Mouse (Mus musculus) olfactory bulb, adult 2 months (tissue): ENCODE data around the gene Slc17a2. TPM values are rescaled to one million over a fixed set of nuclear protein-coding genes. Genes with fewer than 3 reads are reported as not detected.
"Not testable (repeated sequence)": the region's sequence is repeated elsewhere in the genome, so short reads cannot be mapped to it uniquely, and the experiment has no call there.

Experiments used
- H3K27ac ChIP-seq: fragments of 200-500 bp; 2 replicates; pipeline ENCODE4 v1.5.1; 2012; ENCODE audit warnings: low read depth, low read length; ENCODE audit not compliant: insufficient read depth
- H3K4me1 ChIP-seq: fragments of 200-500 bp; 2 replicates; pipeline ENCODE4 v1.6.1; 2012; ENCODE audit warnings: low read length; ENCODE audit not compliant: control insufficient read depth, insufficient read depth
- H3K4me3 ChIP-seq: fragments of 200-500 bp; 2 replicates; pipeline ENCODE4 v1.5.1; 2012; ENCODE audit warnings: mild to moderate bottlenecking, low read depth, low read length, moderate library complexity; ENCODE audit not compliant: insufficient read depth
- CTCF ChIP-seq: fragments of 200-500 bp; IDR thresholded peaks from 2 replicates; pipeline ENCODE4 v1.5.1; 2012; ENCODE audit warnings: low read depth, mild to moderate bottlenecking, low read length, moderate library complexity; ENCODE audit not compliant: insufficient read depth
- POLR2A ChIP-seq: fragments of 200-500 bp; IDR thresholded peaks from 2 replicates; pipeline ENCODE4 v1.6.1; 2012; ENCODE audit warnings: mild to moderate bottlenecking, low read depth, low read length, moderate library complexity; ENCODE audit not compliant: insufficient read depth
- WGBS: fragments of 180-500 bp; shearing (Covaris S2); methylation state at CpG from one replicate; pipeline ENCODE4 v1.1.7; 2018; 5-methylcytosine and 5-hydroxymethylcytosine counted together
- polyA plus RNA-seq: library from polyadenylated mRNA; stranded (reverse); fragments of >200 nt; gene quantifications from 2 replicates; pipeline ENCODE4 v1.2.4, GENCODE M21; 2012; ENCODE audit warnings: low replicate concordance; ENCODE audit not compliant: missing spikeins, insufficient read depth, insufficient read length

Gene Slc17a2
- polyA plus RNA-seq: not detected in 2 replicates

- H3K27ac ChIP-seq: no peak within 1 kb of the TSS
- TF ChIP-seq POLR2A: no peak
- no peak for TF ChIP-seq CTCF
- no peaks in the 10 kb centered on the region for H3K4me1 ChIP-seq
- WGBS: 93% methylated on average over 15 of the region's 15 CpGs
- H3K4me3 ChIP-seq: no peak within 1 kb of the TSS
These were observed at the start of gene Slc17a2 for GRCm38 (mm10) chr13:23806422-23807052. TSS of gene Slc17a2 (plus strand) at chr13:23806993.

GRCm38 (mm10) chr13:23757211-23757773, 49.5 kb upstream of the Slc17a2 start:
- peaks cover 2% of the 10 kb centered on the region; the same call in 1 of the 2 replicates for H3K4me1 ChIP-seq
- peak overlapping the region; percentile 86 for H3K27ac ChIP-seq
- WGBS: 3% methylated on average over 18 of the region's 23 CpGs
- TF ChIP-seq POLR2A (no peak), CTCF (no peak)
- peak overlapping the region; percentile 48 for H3K4me3 ChIP-seq

GRCm38 (mm10) chr13:23757921-23758320, 48.9 kb upstream of the Slc17a2 start:
- 43% methylated on average over 3 of the region's 3 CpGs for WGBS
- no peaks in the 10 kb centered on the region; the same call in 1 of the 2 replicates for H3K4me1 ChIP-seq
- TF ChIP-seq POLR2A (no peak), CTCF (no peak)
- no peak overlapping the region for H3K4me3 ChIP-seq
- H3K27ac ChIP-seq: no peak overlapping the region

GRCm38 (mm10) chr13:23759251-23759771, 47.5 kb upstream of the Slc17a2 start:
- Histone ChIP-seq H3K4me1 (peaks cover 3% of the 10 kb centered on the region; the same call in 1 of the 2 replicates), H3K27ac (no peak overlapping the region), H3K4me3 (no peak overlapping the region)
- WGBS: 77% methylated on average over 3 of the region's 3 CpGs
- TF ChIP-seq CTCF: no peak
- no peak for TF ChIP-seq POLR2A

- H3K4me1 ChIP-seq: peaks cover 3% of the 10 kb centered on the region; the same call in 1 of the 2 replicates
- TF ChIP-seq CTCF: no peak
- H3K4me3 ChIP-seq: no peak overlapping the region
- 83% methylated on average over 1 of the region's 1 CpGs for WGBS
- 0 out of 2 replicates have a peak overlapping the region, but pooled peaks have one; percentile 18 for H3K27ac ChIP-seq
These were observed 46.9 kb upstream of the Slc17a2 start for GRCm38 (mm10) chr13:23759916-23760239.

- 1% methylated on average over 23 of the region's 27 CpGs for whole genome bisulfite sequencing
- H3K4me3 ChIP-seq: peak overlapping the region; percentile 65
- TF ChIP-seq POLR2A (no peak), CTCF (no peak)
These were observed 46.4 kb upstream of the Slc17a2 start for GRCm38 (mm10) chr13:23760240-23760971.

GRCm38 (mm10) chr13:23760972-23761864, 45.6 kb upstream of the Slc17a2 start, which contains the start of gene Hist1h4a:
TSS of gene Hist1h4a (minus strand) at chr13:23761230.
- H3K4me3 ChIP-seq: peak within 1 kb of the TSS; percentile 65
- WGBS: under 1% methylated on average over 67 of the region's 72 CpGs
- TF ChIP-seq POLR2A (peak; percentile 90), CTCF (no peak)
- peak within 1 kb of the TSS; percentile 93 for H3K27ac ChIP-seq
- peaks cover 3% of the 10 kb centered on the region; the same call in 1 of the 2 replicates for H3K4me1 ChIP-seq

More at GRCm38 (mm10) chr13:23760240-23760971, 46.4 kb upstream of the Slc17a2 start:
- Histone ChIP-seq H3K27ac (peak overlapping the region; percentile 93), H3K4me1 (peaks cover 3% of the 10 kb centered on the region; the same call in 1 of the 2 replicates)

GRCm38 (mm10) chr13:23761871-23762821, 44.6 kb upstream of the Slc17a2 start, which contains the start of gene Hist1h3a:
TSS of gene Hist1h3a (minus strand) at chr13:23762386.
- Histone ChIP-seq H3K4me3 (peak within 1 kb of the TSS; percentile 65), H3K27ac (peak within 1 kb of the TSS; percentile 91)
- H3K4me1 ChIP-seq: not testable (repeated sequence)
- under 1% methylated on average over 33 of the region's 52 CpGs for WGBS
- TF ChIP-seq POLR2A: peak; percentile 64
